Mouse (Mus musculus) hindbrain, embryonic 13.5 days (tissue): ENCODE measurements around the gene Gm43518. TPM values are rescaled to one million over a fixed set of nuclear protein-coding genes. Genes with fewer than 3 reads are reported as not detected.

Experiments
- ATAC-seq: fragments of 200-750 bp; cut with Nextera tagmentation; 2 replicates; pipeline ENCODE4 v1.8.0; 2017; ENCODE audit warnings: moderate TSS enrichment; ENCODE audit not compliant: low FRiP score
- H3K27ac ChIP-seq: fragments of 300-500 bp; sonication (generic); 2 replicates; pipeline ENCODE4 v1.5.1; 2015; ENCODE audit warnings: inconsistent platforms, mild to moderate bottlenecking, moderate library complexity
- H3K27me3 ChIP-seq: fragments of 300-500 bp; sonication (generic); 2 replicates; pipeline ENCODE4 v1.6.1; 2015; ENCODE audit warnings: mild to moderate bottlenecking, inconsistent platforms
- H3K36me3 ChIP-seq: fragments of 300-500 bp; sonication (generic); 2 replicates; pipeline ENCODE4 v1.6.1; 2015; ENCODE audit warnings: mild to moderate bottlenecking, inconsistent platforms
- H3K4me1 ChIP-seq: fragments of 300-500 bp; sonication (generic); replicated peaks from 2 replicates; pipeline ENCODE4 v1.6.1; 2015; ENCODE audit warnings: inconsistent platforms
- H3K4me2 ChIP-seq: fragments of 300-500 bp; sonication (generic); 2 replicates; pipeline ENCODE4 v1.6.1; 2015; ENCODE audit warnings: inconsistent platforms, mild to moderate bottlenecking, moderate library complexity
- H3K4me3 ChIP-seq: fragments of 300-500 bp; sonication (generic); 2 replicates; pipeline ENCODE4 v1.5.1; 2015; ENCODE audit warnings: mild to moderate bottlenecking, inconsistent platforms
- H3K9ac ChIP-seq: fragments of 300-500 bp; sonication (generic); 2 replicates; pipeline ENCODE4 v1.6.1; 2015; ENCODE audit warnings: mild to moderate bottlenecking, inconsistent platforms
- H3K9me3 ChIP-seq: fragments of 300-500 bp; sonication (generic); 2 replicates; pipeline ENCODE4 v1.6.1; 2016; ENCODE audit warnings: inconsistent platforms
- WGBS: fragments of 180-500 bp; shearing (Covaris S2); methylation state at CpG from one replicate; pipeline ENCODE4 v1.1.7; 2015; 5-methylcytosine and 5-hydroxymethylcytosine counted together
- polyA plus RNA-seq: library from polyadenylated mRNA; unstranded; fragments of >200 nt; fragmentation: Nextera tagmentation; extraction: Ambion mirVana; gene quantifications from 2 replicates; pipeline ENCODE4 v1.2.1, GENCODE M21; 2015

Gm43518 gene
- polyA plus RNA-seq, 1 experiment from 2014 or later: 5.6 TPM

DNA sequence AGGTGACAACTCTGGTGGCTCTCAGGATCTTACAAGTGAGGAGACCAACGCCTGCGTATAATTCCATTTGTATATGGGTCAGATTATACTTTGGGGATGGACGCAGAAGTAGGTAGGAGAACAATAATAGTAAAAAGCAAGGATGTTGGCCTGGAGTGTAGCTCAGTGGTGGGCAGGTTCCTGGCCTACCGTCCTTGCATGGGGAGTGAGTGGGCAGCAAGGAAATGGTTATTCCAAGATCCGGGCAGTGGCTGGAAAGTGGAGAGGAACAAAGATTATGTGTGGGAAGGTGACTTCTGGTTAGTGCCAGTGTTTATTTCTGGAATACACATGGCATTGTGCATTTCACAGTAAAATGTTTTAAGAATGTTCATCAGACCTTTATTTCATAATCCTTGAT, 8.7 kb downstream of the Gm43518 start:
- no peaks in the 10 kb centered on the region for H3K9me3 ChIP-seq
- WGBS: 93% methylated on average over 5 of the region's 5 CpGs

DNA sequence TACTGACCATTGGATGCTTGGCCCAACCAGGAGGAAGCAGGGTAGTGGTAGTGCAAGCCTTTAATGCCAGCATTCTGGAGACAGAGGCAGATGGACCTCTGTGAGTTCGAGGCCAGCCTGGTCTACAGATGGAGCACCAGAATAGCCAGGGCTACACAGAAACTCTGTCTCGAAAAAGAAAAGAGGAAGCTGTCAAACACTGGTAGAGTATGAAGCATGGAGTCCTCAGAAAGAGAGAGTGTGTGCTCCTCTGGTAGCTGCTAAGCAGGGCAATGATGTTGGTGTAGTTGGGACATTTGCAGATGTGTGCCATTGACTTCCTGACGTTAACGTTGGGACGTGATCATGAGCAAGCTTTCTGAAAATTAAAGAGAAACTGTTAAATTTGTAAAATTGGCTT, 11.3 kb downstream of the Gm43518 start:
- Histone ChIP-seq H3K4me1 (no peaks in the 10 kb centered on the region), H3K4me3 (no peak overlapping the region), H3K4me2 (no peak overlapping the region), H3K27ac (no peak overlapping the region), H3K36me3 (no peaks in the 10 kb centered on the region), H3K9me3 (no peaks in the 10 kb centered on the region), H3K9ac (no peak overlapping the region), H3K27me3 (0 out of 2 replicates have a peak, but pooled peaks cover 12% of the 10 kb centered on the region)
- 97% methylated on average over 5 of the region's 5 CpGs for WGBS
- no peak for ATAC-seq

More for the DNA sequence above, 8.7 kb downstream of the Gm43518 start:
- Histone ChIP-seq H3K9ac (no peak overlapping the region; the same call in 1 of the 2 replicates), H3K4me2 (no peak overlapping the region), H3K4me3 (no peak overlapping the region), H3K27me3 (0 out of 2 replicates have a peak, but pooled peaks cover 12% of the 10 kb centered on the region), H3K36me3 (no peaks in the 10 kb centered on the region), H3K4me1 (peaks cover 4% of the 10 kb centered on the region), H3K27ac (no peak overlapping the region)
- no peak for ATAC-seq

DNA sequence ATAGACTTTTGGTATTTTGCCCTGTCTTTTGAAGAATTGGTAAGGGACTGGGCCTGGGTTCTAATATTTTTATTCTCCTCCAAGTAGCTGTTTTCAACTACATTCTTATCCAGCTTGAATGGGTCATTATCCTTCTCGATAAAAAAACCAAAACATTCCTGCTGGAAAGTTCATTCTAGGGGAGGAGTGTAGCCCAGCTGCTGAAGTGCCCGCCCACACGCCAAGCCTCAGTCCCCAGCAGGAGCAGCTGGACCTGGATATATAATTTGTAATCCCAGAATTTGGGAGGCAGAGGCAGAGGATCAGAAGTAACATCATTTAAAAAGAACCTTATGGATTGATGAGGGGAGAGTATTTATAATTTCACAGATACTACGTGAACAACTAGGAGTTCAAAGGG, 19.3 kb downstream of the Gm43518 start:
- Histone ChIP-seq H3K4me2 (no peak overlapping the region), H3K4me3 (no peak overlapping the region), H3K4me1 (no peaks in the 10 kb centered on the region), H3K36me3 (no peaks in the 10 kb centered on the region), H3K27ac (no peak overlapping the region), H3K27me3 (0 out of 2 replicates have a peak, but pooled peaks cover 21% of the 10 kb centered on the region), H3K9ac (no peak overlapping the region), H3K9me3 (no peaks in the 10 kb centered on the region)
- 75% methylated on average over 4 of the region's 4 CpGs for WGBS
- ATAC-seq: no peak

DNA sequence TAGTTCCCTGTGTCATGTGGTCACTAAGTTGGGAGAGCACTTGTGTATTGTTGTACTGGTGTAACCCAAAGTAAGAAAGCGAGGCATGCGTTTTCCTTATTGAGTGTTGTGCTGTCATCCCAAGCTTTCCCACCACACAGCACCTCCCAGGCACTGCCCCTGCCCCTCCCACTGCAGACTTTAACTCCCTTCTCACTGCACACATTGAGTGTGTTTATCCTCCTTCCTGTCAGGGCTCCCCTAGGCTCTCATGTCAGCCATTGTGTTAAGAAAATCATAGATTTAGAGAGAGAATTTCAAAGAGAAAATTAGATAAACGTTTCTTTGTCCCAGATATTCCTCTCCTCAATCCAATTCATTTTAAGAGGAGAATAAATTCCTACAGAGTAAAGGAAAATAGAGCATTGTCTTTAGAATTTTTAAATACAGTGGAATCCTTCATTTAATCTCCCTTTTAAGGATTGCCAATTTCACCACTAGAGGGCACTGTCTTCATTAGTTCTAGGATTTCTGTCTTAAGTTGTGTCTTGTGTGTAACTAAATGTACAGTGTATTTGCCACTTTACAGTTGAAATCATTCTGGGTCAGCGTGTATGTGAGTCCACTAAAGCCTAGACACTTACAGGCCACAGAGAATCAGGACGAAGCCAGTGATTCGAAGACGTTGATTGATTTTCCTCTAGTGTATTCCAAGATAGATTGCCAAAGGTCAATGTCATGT, 20.0 kb downstream of the Gm43518 start:
- WGBS: 52% methylated on average over 7 of the region's 7 CpGs
- peaks cover 24% of the 10 kb centered on the region; the same call in 1 of the 2 replicates for H3K27me3 ChIP-seq
- ATAC-seq: no peak
- no peak overlapping the region for H3K4me2 ChIP-seq
- no peaks in the 10 kb centered on the region for H3K9me3 ChIP-seq
- H3K4me1 ChIP-seq: no peaks in the 10 kb centered on the region
- H3K27ac ChIP-seq: no peak overlapping the region
- no peak overlapping the region for H3K4me3 ChIP-seq
- no peaks in the 10 kb centered on the region for H3K36me3 ChIP-seq
- no peak overlapping the region for H3K9ac ChIP-seq

DNA sequence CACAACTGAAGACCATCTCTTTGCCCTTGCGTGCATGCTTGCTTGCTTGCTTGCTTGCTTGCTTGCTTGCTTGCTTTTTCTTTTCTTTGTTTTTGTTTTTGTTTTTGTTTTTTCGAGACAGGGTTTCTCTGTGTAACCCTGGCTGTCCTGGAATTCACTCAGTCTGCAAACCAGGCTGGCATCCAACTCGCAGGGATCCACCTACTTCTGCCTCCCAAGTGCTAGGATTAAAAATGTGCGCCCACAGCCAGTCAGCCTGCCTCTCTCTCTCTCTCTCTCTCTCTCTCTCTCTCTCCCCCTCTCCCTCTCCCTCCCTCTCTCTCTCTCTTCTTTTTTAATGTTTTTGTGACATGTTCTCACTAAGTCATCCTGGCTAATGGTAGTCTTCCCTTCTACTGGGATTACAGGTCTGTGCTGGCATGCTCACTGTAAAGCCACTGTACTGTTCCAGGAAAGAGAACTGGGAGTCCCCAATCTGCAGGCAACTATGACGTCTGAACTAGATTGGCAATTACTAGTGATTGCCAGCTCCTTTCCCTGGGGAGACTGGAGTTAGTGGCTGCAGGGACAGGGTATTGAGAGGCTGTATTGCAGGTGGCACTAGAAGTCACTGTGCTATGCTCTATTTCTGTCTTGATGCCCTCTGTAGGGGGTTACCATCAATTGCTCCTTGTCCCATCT, 25.3 kb downstream of the Gm43518 start:
- Histone ChIP-seq H3K9me3 (no peaks in the 10 kb centered on the region), H3K4me3 (no peak overlapping the region), H3K27me3 (peaks cover 20% of the 10 kb centered on the region; the same call in 1 of the 2 replicates), H3K4me2 (no peak overlapping the region), H3K4me1 (no peaks in the 10 kb centered on the region), H3K9ac (no peak overlapping the region), H3K27ac (no peak overlapping the region), H3K36me3 (no peaks in the 10 kb centered on the region)
- WGBS: 73% methylated on average over 5 of the region's 5 CpGs
- ATAC-seq: no peak

DNA sequence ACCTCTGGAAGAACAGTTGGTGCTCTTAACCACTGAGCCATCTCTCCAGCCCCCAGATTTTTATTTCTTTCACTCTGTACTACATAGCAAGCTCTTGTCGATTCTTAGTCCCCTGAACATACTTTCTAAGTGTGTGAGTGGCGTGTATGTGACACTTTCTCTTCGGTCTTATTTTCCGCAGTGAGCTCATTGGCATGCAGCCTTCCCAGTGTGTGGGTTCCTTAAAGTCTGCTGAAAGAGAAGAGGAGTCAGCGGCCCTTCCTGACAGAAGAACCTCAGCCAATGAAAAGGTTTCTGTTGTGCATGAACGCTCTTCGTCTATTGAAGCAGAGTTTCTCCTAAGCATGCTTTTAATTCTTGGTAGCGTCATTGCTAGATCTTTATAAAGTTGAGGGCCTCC, 30.0 kb downstream of the Gm43518 start:
- 78% methylated on average over 8 of the region's 8 CpGs for WGBS
- no peak for ATAC-seq
- no peaks in the 10 kb centered on the region for H3K4me1 ChIP-seq

DNA sequence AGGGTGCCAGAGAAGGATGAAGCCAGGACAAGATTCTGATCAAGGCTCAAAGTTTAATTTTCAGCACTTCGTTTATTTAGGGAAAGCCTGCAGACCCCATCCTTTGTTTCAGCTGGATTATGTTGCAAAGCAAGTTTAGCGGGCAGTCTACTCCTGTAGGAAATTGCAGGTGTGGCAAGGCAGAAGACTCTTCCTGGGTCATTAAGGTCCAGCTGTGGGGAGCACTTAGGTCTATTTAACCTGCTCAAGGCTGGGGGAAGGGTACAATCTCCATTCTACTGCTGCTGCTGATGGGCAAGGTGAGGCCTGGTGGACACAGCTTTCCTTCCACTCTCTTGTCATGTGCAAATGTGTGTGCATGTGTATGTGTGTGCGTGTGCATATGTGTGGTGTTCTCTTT, 31.8 kb downstream of the Gm43518 start:
- Histone ChIP-seq H3K4me1 (no peaks in the 10 kb centered on the region), H3K9me3 (no peaks in the 10 kb centered on the region), H3K4me3 (no peak overlapping the region), H3K4me2 (no peak overlapping the region), H3K9ac (no peak overlapping the region; the same call in 1 of the 2 replicates), H3K27me3 (peaks cover 6% of the 10 kb centered on the region; the same call in 1 of the 2 replicates), H3K36me3 (no peaks in the 10 kb centered on the region), H3K27ac (no peak overlapping the region)
- no peak for ATAC-seq
- 84% methylated on average over 3 of the region's 3 CpGs for WGBS

More for the DNA sequence above, 30.0 kb downstream of the Gm43518 start:
- Histone ChIP-seq H3K27ac (no peak overlapping the region), H3K4me3 (no peak overlapping the region), H3K9ac (no peak overlapping the region), H3K9me3 (no peaks in the 10 kb centered on the region), H3K36me3 (no peaks in the 10 kb centered on the region), H3K4me2 (no peak overlapping the region), H3K27me3 (peaks cover 8% of the 10 kb centered on the region; the same call in 1 of the 2 replicates)

DNA sequence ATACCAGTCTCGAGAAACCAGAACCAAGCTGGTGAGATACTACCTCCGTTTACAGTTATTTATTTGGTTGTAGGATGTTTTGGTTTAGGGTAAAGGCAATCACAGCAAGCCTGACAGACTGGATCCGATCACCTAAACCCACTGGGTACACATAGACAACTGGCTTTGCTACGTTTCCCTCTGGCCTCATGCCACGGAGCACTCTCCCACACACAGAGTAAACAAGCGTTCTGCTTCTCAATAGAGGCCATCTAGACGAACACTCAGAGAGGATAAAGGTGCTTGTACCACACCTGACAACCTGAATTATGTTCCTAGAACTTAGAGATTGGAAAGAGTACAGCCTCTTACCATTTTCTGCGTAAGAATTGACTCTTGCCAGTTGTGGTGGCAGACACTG, 32.9 kb downstream of the Gm43518 start:
- H3K9me3 ChIP-seq: no peaks in the 10 kb centered on the region
- H3K4me2 ChIP-seq: no peak overlapping the region
- no peak overlapping the region for H3K4me3 ChIP-seq
- WGBS: 84% methylated on average over 8 of the region's 8 CpGs
- no peaks in the 10 kb centered on the region for H3K36me3 ChIP-seq
- ATAC-seq: no peak
- peaks cover 3% of the 10 kb centered on the region; the same call in 1 of the 2 replicates for H3K27me3 ChIP-seq
- H3K27ac ChIP-seq: no peak overlapping the region
- no peak overlapping the region for H3K9ac ChIP-seq
- no peaks in the 10 kb centered on the region for H3K4me1 ChIP-seq

DNA sequence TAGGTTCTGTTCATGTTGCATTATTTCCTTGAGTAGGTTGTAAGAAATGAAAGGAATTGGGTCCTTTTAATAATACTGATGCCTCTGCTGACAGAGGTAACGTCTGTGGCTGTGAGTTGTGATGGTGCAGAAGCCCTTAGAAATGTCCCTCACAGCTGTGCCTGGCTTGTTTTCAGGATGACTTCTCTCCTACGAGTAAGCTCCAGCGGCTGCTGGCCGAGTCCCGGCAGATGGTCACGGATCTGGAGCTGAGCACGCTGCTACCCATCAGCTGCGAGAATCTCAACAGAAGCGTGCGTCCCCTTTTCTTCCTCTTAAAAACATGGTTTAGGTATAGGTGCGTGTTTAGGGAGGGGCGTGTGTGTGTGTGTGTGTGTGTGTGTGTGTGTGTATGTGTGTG, 33.8 kb downstream of the Gm43518 start:
- Histone ChIP-seq H3K4me2 (no peak overlapping the region), H3K36me3 (no peaks in the 10 kb centered on the region), H3K27ac (no peak overlapping the region), H3K27me3 (peaks cover 3% of the 10 kb centered on the region; the same call in 1 of the 2 replicates), H3K4me3 (no peak overlapping the region), H3K4me1 (no peaks in the 10 kb centered on the region), H3K9me3 (no peaks in the 10 kb centered on the region), H3K9ac (no peak overlapping the region)
- no peak for ATAC-seq
- WGBS: 84% methylated on average over 12 of the region's 12 CpGs

DNA sequence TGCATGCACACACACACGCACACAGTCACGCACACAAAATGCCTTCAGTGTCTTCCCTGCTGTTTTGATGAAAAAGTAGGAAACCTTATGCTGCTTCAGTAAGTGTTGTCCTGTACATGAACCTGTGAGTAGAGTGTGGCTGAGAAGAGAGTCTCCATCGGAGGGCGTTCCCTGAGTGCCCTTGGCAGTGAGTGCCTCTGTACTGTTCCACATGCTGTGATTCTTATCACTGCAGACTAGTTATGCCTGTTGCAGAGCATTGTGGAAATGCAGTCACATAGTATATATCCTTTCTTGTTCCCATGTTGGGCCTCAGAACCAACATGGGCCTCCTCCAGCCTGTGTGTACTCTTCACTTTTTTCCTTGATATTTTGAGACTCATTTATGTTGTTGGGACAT, 37.0 kb downstream of the Gm43518 start:
- no peak for ATAC-seq
- WGBS: 95% methylated on average over 4 of the region's 4 CpGs
- H3K27ac ChIP-seq: no peak overlapping the region
- H3K4me1 ChIP-seq: no peaks in the 10 kb centered on the region
- H3K4me2 ChIP-seq: no peak overlapping the region
- peaks cover 3% of the 10 kb centered on the region; the same call in 1 of the 2 replicates for H3K27me3 ChIP-seq
- H3K9ac ChIP-seq: no peak overlapping the region
- H3K9me3 ChIP-seq: no peaks in the 10 kb centered on the region
- no peak overlapping the region for H3K4me3 ChIP-seq
- H3K36me3 ChIP-seq: no peaks in the 10 kb centered on the region

DNA sequence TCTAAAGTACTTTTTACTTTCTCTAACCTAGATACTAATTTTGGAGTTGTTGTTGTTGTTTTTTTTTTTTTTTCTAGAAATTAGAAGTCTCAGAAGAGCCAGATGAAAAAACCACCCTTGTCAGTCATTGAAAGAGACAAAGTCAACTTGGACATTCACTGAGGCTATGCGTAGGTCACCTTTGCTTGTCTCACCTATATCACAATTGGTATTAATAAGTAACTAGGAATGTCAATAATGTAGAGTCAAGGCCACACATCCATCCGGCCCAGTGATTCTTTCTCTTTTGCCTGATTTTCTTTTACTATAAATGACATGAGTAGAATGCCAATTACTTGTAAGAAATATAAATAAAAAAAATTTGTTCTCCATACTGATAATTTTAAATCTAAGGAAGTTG, 39.5 kb downstream of the Gm43518 start:
- ATAC-seq: no peak
- Histone ChIP-seq H3K27ac (no peak overlapping the region), H3K36me3 (no peaks in the 10 kb centered on the region), H3K27me3 (peaks cover 6% of the 10 kb centered on the region; the same call in 1 of the 2 replicates), H3K9me3 (no peaks in the 10 kb centered on the region), H3K4me3 (no peak overlapping the region), H3K4me2 (no peak overlapping the region), H3K9ac (no peak overlapping the region), H3K4me1 (no peaks in the 10 kb centered on the region)
- WGBS: 98% methylated on average over 2 of the region's 2 CpGs

DNA sequence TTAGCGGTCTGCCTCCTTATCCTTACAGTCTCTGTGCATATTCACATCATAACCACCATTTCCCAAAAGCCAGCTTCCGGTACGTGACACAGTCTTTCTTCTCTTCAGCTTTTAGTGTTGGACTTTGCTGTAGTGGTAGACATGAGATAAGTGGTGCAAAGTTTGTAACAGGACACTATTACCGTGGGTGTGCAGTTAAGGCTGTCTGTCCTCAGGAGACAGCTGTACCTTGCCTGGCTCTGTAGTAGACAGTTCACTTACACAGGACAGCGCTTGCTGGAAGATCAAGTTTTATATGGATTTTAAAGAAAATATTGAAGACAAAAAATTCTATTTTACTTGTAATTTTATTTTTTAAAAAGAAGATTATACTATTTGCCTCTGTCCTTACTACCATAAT, 41.2 kb downstream of the Gm43518 start:
- Histone ChIP-seq H3K4me3 (no peak overlapping the region), H3K9ac (no peak overlapping the region), H3K27me3 (peaks cover 10% of the 10 kb centered on the region; the same call in 1 of the 2 replicates), H3K36me3 (no peaks in the 10 kb centered on the region), H3K4me1 (peaks cover 6% of the 10 kb centered on the region), H3K9me3 (no peaks in the 10 kb centered on the region), H3K4me2 (no peak overlapping the region), H3K27ac (no peak overlapping the region)
- ATAC-seq: no peak
- 90% methylated on average over 5 of the region's 5 CpGs for WGBS
